Mouse (Mus musculus) ZHBTc4 (cell line): ENCODE data around the gene 1700080O16Rik.

ENCODE experiments used
- DNase-seq: peaks from one replicate; pipeline ENCODE4 v3.0.0-alpha.2; 2011; ENCODE audit warnings: low read depth, low spot score

1700080O16Rik gene

GRCm38 (mm10) chrX:51972672-51973071 is at the start of gene 1700080O16Rik:
Gene 1700080O16Rik (minus strand): TSS chrX:51972772.
- DNase-seq = no peak

- DNase-seq = peak; percentile 21
These were observed 45.1 kb upstream of the 1700080O16Rik start for GRCm38 (mm10) chrX:52017660-52018059.

DNA sequence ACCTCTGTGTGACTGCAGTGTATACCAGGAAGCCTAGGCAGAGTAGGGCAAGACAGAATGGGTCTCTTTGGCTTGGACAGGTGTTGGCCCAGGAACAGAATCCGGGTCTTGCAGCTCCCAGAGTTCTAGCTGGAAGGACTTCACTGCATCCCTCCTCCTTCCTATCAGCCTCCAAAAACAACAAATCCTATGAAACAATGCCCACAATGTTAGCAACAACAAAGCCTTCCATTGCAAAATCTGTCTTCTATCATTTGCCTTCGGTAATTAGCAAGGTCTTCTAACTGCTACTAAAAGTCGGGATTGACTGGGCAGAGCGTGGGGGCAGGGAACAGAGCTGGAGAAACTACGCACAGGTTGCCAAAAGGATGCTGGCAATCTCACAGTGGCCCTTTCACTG is 27.5 kb upstream of the 1700080O16Rik start:
- DNase-seq = no peak

DNA sequence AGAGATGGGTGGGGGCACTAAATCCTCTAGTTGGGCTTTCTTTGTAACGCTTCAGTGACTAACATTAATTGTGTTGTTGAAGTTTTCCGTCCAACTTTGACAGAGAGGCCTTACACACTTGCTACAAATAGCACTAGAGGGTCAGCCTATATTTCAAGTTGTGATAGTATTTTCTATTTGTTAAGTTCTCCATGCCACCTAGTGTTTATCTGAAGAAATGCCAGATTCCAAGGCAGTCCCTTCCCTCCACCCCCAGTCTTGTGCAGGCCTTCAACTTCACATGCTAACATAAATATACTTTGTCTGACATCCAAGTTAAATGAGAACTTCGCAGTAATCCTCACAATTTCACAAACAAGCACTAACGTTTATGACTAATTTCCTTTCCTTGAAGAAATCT is 26.9 kb upstream of the 1700080O16Rik start:
- DNase-seq = no peak

DNA sequence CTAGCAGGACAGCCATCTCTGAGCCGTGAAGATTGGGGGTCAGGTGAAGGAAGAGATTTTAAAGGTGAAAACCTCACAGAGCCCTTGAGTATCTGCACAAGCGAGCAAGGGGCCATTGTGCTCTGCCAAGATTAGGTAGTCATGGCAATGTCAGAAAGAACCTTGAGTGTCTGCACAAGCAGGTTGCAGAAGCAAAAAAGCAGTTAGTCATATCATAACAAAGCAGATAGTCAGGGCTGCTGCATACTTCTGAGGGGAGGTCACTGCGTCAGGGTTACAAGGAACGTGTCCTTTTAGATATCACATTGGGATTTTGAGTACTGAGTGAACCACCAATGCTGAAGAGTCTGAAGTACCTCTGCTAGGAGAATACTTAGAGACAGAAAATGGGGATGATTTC is 3.8 kb upstream of the 1700080O16Rik start:
- DNase-seq = no peak

GRCm38 (mm10) chrX:51974618-51975017 is 2.0 kb upstream of the 1700080O16Rik start:
- DNase-seq = no peak

DNA sequence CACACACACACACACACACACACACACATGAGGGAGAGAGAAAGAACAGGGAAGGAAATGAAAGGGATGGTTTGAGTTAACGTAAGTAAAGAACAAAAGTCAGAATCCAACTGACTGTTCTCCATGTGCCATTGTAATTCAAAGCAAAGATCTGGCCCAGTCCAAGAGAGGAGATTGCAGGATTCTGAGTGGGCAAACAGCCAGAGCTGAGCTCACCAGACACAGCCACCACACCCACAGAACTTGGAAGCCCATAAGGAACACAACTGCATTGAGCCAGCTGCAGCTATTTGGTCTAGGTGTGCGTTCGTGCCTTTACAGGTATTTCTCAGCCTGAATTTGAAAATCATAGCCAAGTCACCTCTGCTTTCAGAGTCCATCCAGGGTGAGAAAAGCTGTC is 24.5 kb downstream of the 1700080O16Rik start:
- DNase-seq = peak; percentile 43

GRCm38 (mm10) chrX:51938076-51938475 is 34.5 kb downstream of the 1700080O16Rik start:
- peak; percentile 68 for DNase-seq

DNA sequence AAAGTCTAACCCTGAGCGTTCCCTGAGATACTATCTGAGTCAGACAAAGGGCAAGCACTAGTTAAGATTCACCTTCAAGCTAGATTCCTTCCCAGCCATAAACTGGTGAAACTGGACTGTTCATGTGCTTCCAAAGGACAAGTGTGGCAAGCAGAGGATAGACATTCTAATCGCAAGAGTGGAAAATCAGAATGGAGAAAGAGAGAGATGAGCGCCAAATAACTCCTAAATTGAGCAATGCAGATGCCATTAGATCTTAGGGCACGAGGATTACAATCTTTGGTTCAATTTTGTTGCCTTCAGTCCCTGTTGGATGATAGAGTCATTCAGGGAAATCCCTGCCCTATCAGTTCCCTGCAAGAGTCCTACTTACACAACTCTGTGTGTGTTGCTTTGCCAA is 53.5 kb downstream of the 1700080O16Rik start:
- DNase-seq = no peak
